Mouse (Mus musculus) layer of hippocampus, adult 11-12 months (tissue): ENCODE measurements around the gene Kcnk13.
"Not testable (repeated sequence)": the region's sequence is repeated elsewhere in the genome, so short reads cannot be mapped to it uniquely, and the experiment has no call there.

Experiments
- DNase-seq: peaks from one replicate; pipeline ENCODE4 v3.0.0; 2022; ENCODE audit warnings: low spot score

Kcnk13 gene

GRCm38 (mm10) chr12:99965203-99966115 is 1.2 kb downstream of the Kcnk13 start:
- DNase-seq: peak; percentile 38

GRCm38 (mm10) chr12:99966116-99966770 is 1.9 kb downstream of the Kcnk13 start:
- no peak for DNase-seq

- peak; percentile 50 for DNase-seq
Measured at GRCm38 (mm10) chr12:99966881-99967363, 2.6 kb downstream of the Kcnk13 start.

GRCm38 (mm10) chr12:99969906-99970305 is 5.6 kb downstream of the Kcnk13 start:
- no peak for DNase-seq

GRCm38 (mm10) chr12:99971205-99971894 is 7.1 kb downstream of the Kcnk13 start:
- not testable (repeated sequence) for DNase-seq

- no peak for DNase-seq
Measured at GRCm38 (mm10) chr12:99972825-99973224, 8.5 kb downstream of the Kcnk13 start.

- no peak for DNase-seq
Measured at GRCm38 (mm10) chr12:99973659-99974058, 9.4 kb downstream of the Kcnk13 start.

- no peak for DNase-seq
Measured at GRCm38 (mm10) chr12:99979541-99979940, 15.2 kb downstream of the Kcnk13 start.

GRCm38 (mm10) chr12:99986797-99987196 is 22.5 kb downstream of the Kcnk13 start:
- no peak for DNase-seq

- no peak for DNase-seq
Measured at GRCm38 (mm10) chr12:99988144-99988543, 23.8 kb downstream of the Kcnk13 start.

GRCm38 (mm10) chr12:99992362-99992862 is 28.1 kb downstream of the Kcnk13 start:
- DNase-seq: no peak

- no peak for DNase-seq
Measured at GRCm38 (mm10) chr12:99993146-99993890, 29.0 kb downstream of the Kcnk13 start.

- DNase-seq: peak; percentile 53
Measured at GRCm38 (mm10) chr12:99995951-99996350, 31.7 kb downstream of the Kcnk13 start.

GRCm38 (mm10) chr12:99999726-100000125 is 35.4 kb downstream of the Kcnk13 start:
- DNase-seq: no peak

GRCm38 (mm10) chr12:100000381-100000780 is 36.1 kb downstream of the Kcnk13 start:
- DNase-seq: no peak

- DNase-seq: no peak
Measured at GRCm38 (mm10) chr12:100001246-100001645, 36.9 kb downstream of the Kcnk13 start.

GRCm38 (mm10) chr12:100001910-100002309 is 37.6 kb downstream of the Kcnk13 start:
- no peak for DNase-seq

GRCm38 (mm10) chr12:100002914-100003587 is 38.8 kb downstream of the Kcnk13 start:
- peak; percentile 58 for DNase-seq

- no peak for DNase-seq
Measured at GRCm38 (mm10) chr12:100005285-100005684, 41.0 kb downstream of the Kcnk13 start.

GRCm38 (mm10) chr12:100006681-100007080 is 42.4 kb downstream of the Kcnk13 start:
- DNase-seq: no peak

GRCm38 (mm10) chr12:100012839-100013238 is 48.5 kb downstream of the Kcnk13 start:
- DNase-seq: no peak
